Mouse (Mus musculus) layer of hippocampus, postnatal 14 days (tissue): Measurements from ENCODE around the gene Olfr502. TPM values are rescaled to one million over a fixed set of nuclear protein-coding genes. Genes with fewer than 3 reads are reported as not detected.
"Not testable (repeated sequence)": the region's sequence is repeated elsewhere in the genome, so short reads cannot be mapped to it uniquely, and the experiment has no call there.

ENCODE experiments used
- DNase-seq, 2 experiments: peaks; one replicate each; pipeline ENCODE4 v3.0.0; 2021 to 2022; ENCODE audit warnings: low spot score in 2 of 2, mixed read lengths in 1 of 2
- long read RNA-seq, 2 experiments: library from polyadenylated mRNA; stranded (forward); transcript quantifications; one replicate each; pipeline ENCODE4 v2.0.0; 2021
- total RNA-seq, 2 experiments: library from RNA; stranded (reverse); gene quantifications; 2 replicates each; pipeline ENCODE4 v1.2.3; 2021

The Olfr502 gene
- total RNA-seq: not detected
- long read RNA-seq, experiment 1: 0 reads
- long read RNA-seq, experiment 2: 0 reads

- DNase-seq: no peak
Measured at GRCm38 (mm10) chr7:108524965-108525364, at the start of gene Olfr502. TSS of gene Olfr502 (minus strand) at chr7:108525065.

GRCm38 (mm10) chr7:108565693-108566092 is 40.8 kb upstream of the Olfr502 start, which contains the start of gene Olfr504:
TSS of gene Olfr504 (minus strand) at chr7:108565793.
- DNase-seq: no peak

- not testable (repeated sequence) for DNase-seq
Measured at GRCm38 (mm10) chr7:108544227-108544626, 19.4 kb upstream of the Olfr502 start, which contains the start of gene Olfr503. TSS of gene Olfr503 (plus strand) at chr7:108544527.

- DNase-seq: no peak
Measured at GRCm38 (mm10) chr7:108542416-108542815, 17.6 kb upstream of the Olfr502 start.

Other genes starting within 250 kb of the Olfr502 start
- not detected for gene Olfr490, start 236.1 kb downstream of the Olfr502 start, total RNA-seq
- not detected for gene Olfr491, start 211.6 kb downstream of the Olfr502 start, total RNA-seq
- gene Olfr492, start 201.4 kb downstream of the Olfr502 start, total RNA-seq: not detected
- not detected for gene Olfr493, start 178.1 kb downstream of the Olfr502 start, total RNA-seq
- not detected for gene Olfr494, start 159.7 kb downstream of the Olfr502 start, total RNA-seq
- not detected for gene Olfr495, start 131.9 kb downstream of the Olfr502 start, total RNA-seq
- gene Olfr497, start 104.6 kb downstream of the Olfr502 start, total RNA-seq: not detected
- gene Olfr498, start 59.7 kb downstream of the Olfr502 start, total RNA-seq: not detected
- gene Olfr503, start 19.5 kb upstream of the Olfr502 start, total RNA-seq: not detected
- gene Olfr504, start 40.7 kb upstream of the Olfr502 start, total RNA-seq: not detected
- not detected for gene Olfr506, start 85.7 kb upstream of the Olfr502 start, total RNA-seq
- not detected for gene Olfr507, start 96.7 kb upstream of the Olfr502 start, total RNA-seq
- gene Olfr508, start 104.9 kb upstream of the Olfr502 start, total RNA-seq: not detected
- gene Olfr509, start 126.8 kb upstream of the Olfr502 start, total RNA-seq: not detected
- not detected for gene Olfr510, start 141.4 kb upstream of the Olfr502 start, total RNA-seq
- gene Olfr512, start 188.3 kb upstream of the Olfr502 start, total RNA-seq: not detected
- not detected for gene Olfr513, start 225.9 kb upstream of the Olfr502 start, total RNA-seq